Mouse (Mus musculus): ENCODE measurements around the gene Vps13d.

Vps13d gene

GRCm38 (mm10) chr4:145096481-145097039, 98.2 kb downstream of the Vps13d start:
- in situ Hi-C loops (cut with MseI, MboI), result no loop called here

DNA sequence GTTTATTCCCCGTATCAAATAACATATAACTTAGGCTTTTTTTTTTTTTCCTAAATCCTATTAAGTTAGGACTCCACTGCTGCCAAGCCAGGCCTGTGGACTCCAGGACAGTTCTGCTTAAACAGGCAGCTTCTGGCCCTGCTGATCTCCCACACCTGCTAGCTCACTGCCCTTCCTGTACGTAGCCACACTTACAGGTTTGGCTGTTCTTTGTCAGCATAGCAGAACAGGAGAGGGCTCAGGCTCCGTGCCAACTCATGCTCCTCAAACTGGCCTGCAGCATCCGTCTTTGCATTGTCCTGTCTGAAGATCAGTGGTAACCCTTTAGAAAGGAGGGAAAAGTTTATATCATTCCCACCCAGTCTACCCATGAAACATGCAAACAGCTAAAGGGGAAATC, 108.3 kb downstream of the Vps13d start:
- in situ Hi-C loops (cut with MseI, MboI), result no loop called here

DNA sequence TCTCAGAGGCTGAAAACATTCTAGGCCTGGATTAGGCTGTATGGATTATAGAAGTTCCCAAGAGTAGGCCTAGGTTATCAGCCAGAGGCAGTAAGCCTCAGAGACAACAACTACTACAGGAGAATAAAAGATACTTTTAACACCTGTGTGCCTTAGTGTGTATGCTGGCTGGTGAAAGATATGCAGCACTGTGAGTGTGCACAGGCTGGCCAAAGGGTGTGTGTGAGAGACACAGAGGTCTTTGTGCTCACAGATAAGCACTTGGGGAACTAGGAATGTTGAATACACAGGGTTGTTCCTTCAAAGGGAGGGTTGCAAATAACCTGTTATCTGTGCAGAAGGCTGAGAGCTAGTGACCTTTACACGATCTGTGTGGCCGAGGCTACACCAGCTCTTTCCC, 115.5 kb downstream of the Vps13d start:
- in situ Hi-C loops (cut with MseI, MboI), result no loop called here

- in situ Hi-C loops (cut with MseI, MboI), result no loop called here
Observed at GRCm38 (mm10) chr4:145074276-145074675, 120.5 kb downstream of the Vps13d start.

GRCm38 (mm10) chr4:145073728-145074127, 121.1 kb downstream of the Vps13d start:
- in situ Hi-C loops (cut with MseI, MboI), result no loop called here

- in situ Hi-C loops (cut with MseI, MboI), result no loop called here
Observed at GRCm38 (mm10) chr4:145071942-145072341, 122.9 kb downstream of the Vps13d start.

- in situ Hi-C loops (cut with MseI, MboI), result no loop called here
Observed at GRCm38 (mm10) chr4:145067019-145067680, 127.7 kb downstream of the Vps13d start.

- in situ Hi-C loops (cut with MseI, MboI), result no loop called here
Observed at GRCm38 (mm10) chr4:145066336-145067018, 128.3 kb downstream of the Vps13d start.

DNA sequence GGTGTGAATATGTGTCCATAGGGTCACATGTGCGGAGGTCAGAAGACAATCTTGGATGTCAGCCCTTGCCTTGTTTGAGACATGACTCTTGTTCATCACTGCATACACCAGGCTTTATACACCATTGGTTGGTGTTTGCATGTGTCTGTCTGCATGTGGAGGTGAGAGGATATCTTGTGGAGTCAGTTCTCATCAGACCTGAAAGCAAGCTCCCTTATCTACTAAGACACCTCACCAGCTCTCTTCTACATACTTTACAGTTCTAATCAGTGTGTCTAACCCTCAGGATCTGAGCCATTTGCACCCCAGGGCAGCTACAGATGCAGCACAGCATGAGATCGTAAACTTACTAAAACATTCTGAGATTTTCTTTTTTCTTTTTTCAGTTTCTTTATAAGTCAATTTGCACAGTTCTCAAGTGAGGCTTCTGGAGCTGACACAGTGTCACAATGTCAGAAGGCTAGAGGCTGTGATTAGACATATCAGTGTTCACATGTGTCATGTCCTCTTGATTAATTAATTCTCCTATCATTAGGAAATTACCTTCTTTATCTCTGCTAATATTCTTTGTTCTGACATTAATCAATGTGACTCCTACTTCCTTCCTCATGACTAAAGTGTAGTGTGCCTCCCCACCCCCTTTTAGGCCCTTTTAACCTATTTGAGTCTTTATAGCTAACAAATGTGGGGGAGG, 135.9 kb downstream of the Vps13d start:
- in situ Hi-C loops (cut with MseI, MboI), result no loop called here

GRCm38 (mm10) chr4:145056346-145056745, 138.5 kb downstream of the Vps13d start:
- in situ Hi-C loops (cut with MseI, MboI), result no loop called here

GRCm38 (mm10) chr4:145055792-145056191, 139.0 kb downstream of the Vps13d start:
- in situ Hi-C loops (cut with MseI, MboI), result no loop called here

GRCm38 (mm10) chr4:145054369-145054768, 140.4 kb downstream of the Vps13d start:
- in situ Hi-C loops (cut with MseI, MboI), result no loop called here

GRCm38 (mm10) chr4:145052697-145053096, 142.1 kb downstream of the Vps13d start:
- in situ Hi-C loops (cut with MseI, MboI), result no loop called here

DNA sequence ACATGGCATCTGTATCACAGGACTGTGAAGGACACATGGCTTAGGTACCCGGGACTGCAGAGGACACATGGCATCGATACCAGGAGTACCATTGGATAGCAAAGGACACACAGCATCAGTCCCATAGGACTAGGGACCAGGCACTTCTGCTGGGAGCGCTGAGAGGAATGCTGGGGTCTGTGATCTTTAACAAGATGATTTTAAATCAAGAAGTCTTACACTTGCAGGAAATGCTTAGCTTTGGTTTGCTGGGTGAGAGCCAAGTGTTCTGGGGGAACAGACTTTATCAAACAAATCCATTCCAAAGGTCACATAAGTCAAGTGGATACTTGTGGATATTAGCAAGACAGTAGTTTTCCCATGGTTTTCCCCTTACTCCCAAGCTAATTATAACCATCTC, 142.5 kb downstream of the Vps13d start:
- in situ Hi-C loops (cut with MseI, MboI), result no loop called here

DNA sequence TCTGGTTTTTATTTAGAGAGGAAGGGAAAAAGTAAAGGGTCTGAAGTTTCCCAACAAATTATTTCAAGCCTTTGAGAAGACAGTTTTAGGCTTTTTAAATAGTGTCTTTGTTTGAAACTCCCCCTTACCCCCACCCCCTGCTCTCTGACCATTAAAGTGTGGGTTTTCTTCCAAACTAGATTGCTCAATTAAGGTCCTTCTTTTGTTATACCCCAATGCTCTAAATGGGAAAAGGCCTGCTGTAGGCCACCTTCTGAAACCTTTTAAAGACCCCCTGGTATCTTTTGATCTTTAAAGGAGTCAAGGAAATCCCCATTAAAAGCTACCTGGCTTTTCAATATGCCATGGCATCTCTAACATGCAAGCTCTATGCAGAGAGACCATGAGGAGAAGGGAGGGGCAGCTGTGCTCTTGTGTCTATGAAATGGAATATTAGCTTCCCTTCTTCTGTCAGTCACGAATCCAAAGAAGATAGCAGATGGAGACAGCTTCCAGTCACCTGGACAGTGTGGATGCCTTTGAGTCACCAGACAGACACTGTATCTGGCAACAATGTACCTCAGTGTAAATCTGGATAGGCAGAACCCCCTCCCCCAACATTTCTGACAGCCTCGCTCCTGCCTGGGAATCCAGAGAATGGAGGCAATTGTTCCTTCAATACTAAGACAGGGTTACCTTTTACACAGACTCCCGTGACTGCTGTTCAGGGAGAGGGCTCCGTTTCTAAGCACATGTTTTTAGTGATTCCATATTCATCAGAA, 143.4 kb downstream of the Vps13d start:
- in situ Hi-C loops (cut with MseI, MboI), result no loop called here

GRCm38 (mm10) chr4:145050518-145051208, 144.1 kb downstream of the Vps13d start:
- in situ Hi-C loops (cut with MseI, MboI), result no loop called here

DNA sequence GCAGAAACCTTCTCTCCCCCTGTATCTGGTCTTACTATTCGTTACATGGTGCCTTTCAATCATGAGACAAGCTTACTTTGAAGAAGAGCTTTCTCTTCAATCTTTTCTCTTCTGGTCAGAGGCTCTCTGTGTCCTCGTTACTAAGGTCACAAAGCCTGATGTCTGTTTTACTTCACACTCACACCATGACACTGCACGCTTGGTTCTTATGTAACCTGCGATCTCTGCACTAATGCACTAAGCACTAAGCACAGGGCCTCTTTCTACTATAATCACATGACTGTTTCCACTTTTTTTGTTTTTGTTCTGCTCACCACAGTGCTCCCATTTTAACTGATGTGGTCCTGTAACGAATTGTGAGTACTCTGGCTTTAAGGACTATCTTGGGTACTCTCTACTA, 146.8 kb downstream of the Vps13d start:
- in situ Hi-C loops (cut with MseI, MboI), result no loop called here

DNA sequence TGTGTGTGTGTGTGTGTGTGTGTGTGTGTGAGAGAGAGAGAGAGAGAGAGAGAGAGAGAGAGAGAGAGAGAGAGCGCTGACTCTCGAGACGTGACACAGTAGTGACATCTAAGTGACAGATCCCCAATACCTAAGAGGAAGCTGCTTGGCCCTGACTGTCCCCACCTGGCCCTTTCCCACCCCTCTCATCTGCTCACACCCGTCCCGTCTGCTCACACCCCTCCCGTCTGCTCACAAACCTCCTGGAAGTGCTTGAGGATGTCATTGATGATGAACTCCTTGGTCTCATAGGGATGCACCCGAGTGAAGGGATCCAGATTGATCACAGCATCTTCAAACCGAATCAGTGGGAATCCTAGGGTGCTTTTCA, 148.8 kb downstream of the Vps13d start:
- in situ Hi-C loops (cut with MseI, MboI), result no loop called here

- in situ Hi-C loops (cut with MseI, MboI), result no loop called here
Observed at GRCm38 (mm10) chr4:145045312-145046031, 149.3 kb downstream of the Vps13d start.

- in situ Hi-C loops (cut with MseI, MboI), result no loop called here
Observed at GRCm38 (mm10) chr4:145041223-145041870, 153.5 kb downstream of the Vps13d start.
